Mouse (Mus musculus): ENCODE results near the gene Prpf3.

- TF ChIP-seq CTCF (conservative IDR thresholded peaks at IDR 0.05; ENCODE audit: low read length): no peak
- no peak for TF ChIP-seq POU5F1 (IDR thresholded peaks at IDR 0.05; ENCODE audit: borderline replicate concordance, low read length)
- no peak for TF ChIP-seq NANOG (IDR thresholded peaks at IDR 0.05; ENCODE audit: borderline replicate concordance, low read length)
Observed at GRCm38 (mm10) chr3:95901616-95902372, 46.1 kb upstream of the Prpf3 start.

Measured in E14TG2a.4 (cell line).